Mouse (Mus musculus) G1E (cell line): ENCODE measurements around the gene St6galnac3.

ENCODE experiments used
- CTCF ChIP-seq: IDR thresholded peaks from 2 replicates; pipeline ENCODE4 v1.5.1; 2012; ENCODE audit warnings: low read depth, low read length, inconsistent platforms, mixed read lengths
- GATA1 ChIP-seq: IDR thresholded peaks from 2 replicates; pipeline ENCODE4 v1.6.1; 2012; ENCODE audit warnings: borderline replicate concordance, low read length, inconsistent platforms, mixed read lengths
- GATA2 ChIP-seq: IDR thresholded peaks from 2 replicates; pipeline ENCODE4 v1.6.1; 2012; ENCODE audit warnings: low read depth, low read length, inconsistent platforms, borderline replicate concordance
- TAL1 ChIP-seq: conservative IDR thresholded peaks from 2 replicates; pipeline ENCODE4 v1.6.1; 2012; ENCODE audit warnings: low read depth, low read length, inconsistent platforms, mixed read lengths

DNA sequence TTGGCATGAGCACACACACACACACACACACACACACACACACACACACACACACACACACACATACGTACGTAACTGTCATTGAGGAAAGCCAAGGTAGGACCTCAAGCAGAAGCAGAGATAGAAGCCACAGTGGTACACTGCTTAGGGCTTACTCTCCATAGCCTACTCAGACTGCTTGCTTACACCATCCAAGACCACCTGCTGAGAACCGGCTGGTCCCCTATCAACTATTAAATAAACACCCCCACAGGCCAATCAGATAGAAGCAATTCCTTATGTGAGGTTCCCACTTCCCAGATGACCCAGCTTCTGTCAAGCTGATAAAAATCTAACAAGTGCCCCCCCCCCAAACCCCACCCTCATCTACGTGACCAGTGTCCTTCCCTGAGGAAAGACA is 330.2 kb downstream of the St6galnac3 start:
- no peak for TF ChIP-seq GATA1
- TF ChIP-seq CTCF = no peak
- no peak for TF ChIP-seq TAL1
- TF ChIP-seq GATA2 = no peak
